Comparison of ENCODE assay signal across 17 mouse cellular contexts in the genomic region with DNA sequence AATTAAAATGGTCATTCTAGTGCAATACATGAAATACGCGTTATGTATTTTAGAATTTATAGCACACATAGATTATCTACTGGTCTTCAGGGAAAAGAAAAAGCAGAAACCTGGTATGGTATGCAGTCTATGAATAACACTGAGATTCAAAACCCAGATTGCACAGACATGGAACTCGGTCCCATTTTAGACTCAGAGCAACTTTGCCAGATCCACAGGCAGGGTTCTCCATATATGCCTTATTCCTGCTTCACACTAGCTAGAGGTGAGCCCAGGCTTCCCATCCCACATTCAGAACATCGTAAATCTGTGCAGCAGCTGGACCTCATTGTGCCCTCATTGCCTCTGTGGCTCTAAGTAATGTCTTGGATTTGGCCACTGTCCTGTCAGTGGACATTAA.
DNase-seq lines count a peak whose midpoint lies in the region; ATAC-seq lines count a peak whose summit lies in the region.
"Had no signal": no experiment of that assay in that cellular context is flagged by ENCODE, and none has a peak within 500 bp of the region (broad histone marks: within the 10 kb centered on the region; RNA-seq: fewer than 3 reads in every experiment).

No protein-coding gene starts in this region.

- ATAC-seq in frontal cortex, adult (ENCODE audit: low TSS enrichment), result peak; percentile 72
- ATAC-seq: activated CD4-positive, CD25-positive, alpha-beta regulatory T cell, adult 4 months; CD4-positive, CD25-positive, alpha-beta regulatory T cell, adult 4 months; Patski had no signal

- peak; percentile 37 for DNase-seq in embryo, embryonic 10 days (ENCODE audit: low spot score)
- DNase-seq in embryo, embryonic 10.5 days (ENCODE audit: low spot score), result no peak
- no peak for DNase-seq in frontal cortex, postnatal 14 days (ENCODE audit: low spot score in 2 of 2)
- DNase-seq: adrenal gland, adult 2 months; adrenal gland, adult 8-10 months; adrenal gland, postnatal 10 days; adrenal gland, postnatal 14 days; adrenal gland, postnatal 25 days; adrenal gland, postnatal 36 days; B cell, adult 2 months; cerebellum, adult 11 months; cerebellum, adult 11-12 months; cerebellum, adult 18-20 months had no signal
